Mouse (Mus musculus) midbrain, embryonic 13.5 days (tissue): ENCODE results near the gene Gm1123. TPM values are rescaled to one million over a fixed set of nuclear protein-coding genes. Genes with fewer than 3 reads are reported as not detected.

Source experiments
- ATAC-seq: fragments of 200-750 bp; cut with Nextera tagmentation; 2 replicates; pipeline ENCODE4 v1.8.0; 2017; ENCODE audit warnings: mild to moderate bottlenecking, moderate TSS enrichment, moderate library complexity
- H3K27ac ChIP-seq: fragments of 300-500 bp; sonication (generic); 2 replicates; pipeline ENCODE4 v1.5.1; 2015; ENCODE audit warnings: inconsistent platforms, mild to moderate bottlenecking, moderate library complexity
- H3K27me3 ChIP-seq: fragments of 300-500 bp; sonication (generic); 2 replicates; pipeline ENCODE4 v1.6.1; 2015; ENCODE audit warnings: mild to moderate bottlenecking, inconsistent platforms
- H3K36me3 ChIP-seq: fragments of 300-500 bp; sonication (generic); 2 replicates; pipeline ENCODE4 v1.6.1; 2015; ENCODE audit warnings: mild to moderate bottlenecking, inconsistent platforms
- H3K4me1 ChIP-seq: fragments of 300-500 bp; sonication (generic); replicated peaks from 2 replicates; pipeline ENCODE4 v1.6.1; 2015; ENCODE audit warnings: inconsistent platforms
- H3K4me2 ChIP-seq: fragments of 300-500 bp; sonication (generic); replicated peaks from 2 replicates; pipeline ENCODE4 v1.6.1; 2015; ENCODE audit warnings: moderate library complexity, mild to moderate bottlenecking, inconsistent platforms
- H3K4me3 ChIP-seq: fragments of 300-500 bp; sonication (generic); replicated peaks from 2 replicates; pipeline ENCODE4 v1.5.1; 2015; ENCODE audit warnings: mild to moderate bottlenecking, inconsistent platforms
- H3K9ac ChIP-seq: fragments of 300-500 bp; sonication (generic); replicated peaks from 2 replicates; pipeline ENCODE4 v1.6.1; 2015; ENCODE audit warnings: mild to moderate bottlenecking, inconsistent platforms
- H3K9me3 ChIP-seq: fragments of 300-500 bp; sonication (generic); 2 replicates; pipeline ENCODE4 v1.6.1; 2016; ENCODE audit warnings: mild to moderate bottlenecking, inconsistent platforms
- WGBS: fragments of 180-500 bp; shearing (Covaris S2); methylation state at CpG from one replicate; pipeline ENCODE4 v1.1.7; 2015; 5-methylcytosine and 5-hydroxymethylcytosine counted together
- polyA plus RNA-seq: library from polyadenylated mRNA; unstranded; fragments of >200 nt; fragmentation: Nextera tagmentation; extraction: Ambion mirVana; gene quantifications from 2 replicates; pipeline ENCODE4 v1.2.1, GENCODE M21; 2015

The Gm1123 gene
- polyA plus RNA-seq, 1 experiment from 2014 or later: 0.09 TPM

DNA sequence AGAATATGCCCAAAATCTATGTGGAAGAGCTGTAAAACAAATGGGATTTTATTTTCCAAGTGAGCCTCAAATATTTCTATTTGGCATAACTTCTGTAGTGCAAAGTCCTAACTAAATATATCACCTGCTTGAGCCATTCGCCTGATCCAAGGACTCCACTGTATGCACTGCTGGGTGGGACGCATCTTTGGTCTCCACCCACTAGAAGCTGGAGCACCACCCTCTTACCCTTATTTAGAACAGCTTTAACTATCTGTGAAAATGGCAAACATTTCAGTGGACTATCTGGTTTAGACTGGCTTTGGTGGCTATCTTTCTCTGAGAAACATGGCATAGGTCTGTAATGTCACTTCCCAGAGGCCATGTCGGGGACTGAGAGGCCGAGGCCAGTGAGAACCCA, 7.1 kb upstream of the Gm1123 start:
- Histone ChIP-seq H3K9me3 (no peaks in the 10 kb centered on the region), H3K27me3 (no peaks in the 10 kb centered on the region), H3K4me1 (0 out of 2 replicates have a peak, but pooled peaks cover 9% of the 10 kb centered on the region), H3K4me3 (no peak overlapping the region), H3K36me3 (peaks cover 44% of the 10 kb centered on the region), H3K9ac (no peak overlapping the region), H3K4me2 (no peak overlapping the region), H3K27ac (no peak overlapping the region)
- ATAC-seq: no peak
- WGBS: 97% methylated on average over 4 of the region's 4 CpGs

DNA sequence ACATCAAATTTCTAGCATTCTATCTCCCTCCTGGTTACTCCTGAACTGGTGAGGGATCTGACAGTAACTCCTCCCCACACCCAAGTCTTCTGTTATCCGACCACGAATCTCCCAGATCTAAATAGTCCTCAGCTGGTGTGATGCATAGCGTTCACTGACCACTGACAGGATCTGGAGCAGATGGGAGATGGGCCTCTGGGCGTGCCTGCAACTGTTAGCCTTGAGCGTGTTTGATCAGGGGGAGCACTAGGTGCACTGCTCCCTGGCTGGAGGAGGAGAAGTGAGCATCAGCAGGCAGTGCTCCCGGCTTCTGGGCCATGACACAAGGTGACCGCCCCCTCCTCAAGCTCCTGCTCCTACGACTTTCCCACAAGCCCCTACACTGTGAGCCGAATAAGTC, 6.5 kb upstream of the Gm1123 start:
- Histone ChIP-seq H3K4me1 (0 out of 2 replicates have a peak, but pooled peaks cover 9% of the 10 kb centered on the region), H3K4me2 (no peak overlapping the region), H3K27ac (no peak overlapping the region), H3K36me3 (peaks cover 44% of the 10 kb centered on the region), H3K9me3 (no peaks in the 10 kb centered on the region), H3K9ac (no peak overlapping the region), H3K27me3 (no peaks in the 10 kb centered on the region), H3K4me3 (no peak overlapping the region)
- WGBS: 78% methylated on average over 9 of the region's 9 CpGs
- no peak for ATAC-seq

DNA sequence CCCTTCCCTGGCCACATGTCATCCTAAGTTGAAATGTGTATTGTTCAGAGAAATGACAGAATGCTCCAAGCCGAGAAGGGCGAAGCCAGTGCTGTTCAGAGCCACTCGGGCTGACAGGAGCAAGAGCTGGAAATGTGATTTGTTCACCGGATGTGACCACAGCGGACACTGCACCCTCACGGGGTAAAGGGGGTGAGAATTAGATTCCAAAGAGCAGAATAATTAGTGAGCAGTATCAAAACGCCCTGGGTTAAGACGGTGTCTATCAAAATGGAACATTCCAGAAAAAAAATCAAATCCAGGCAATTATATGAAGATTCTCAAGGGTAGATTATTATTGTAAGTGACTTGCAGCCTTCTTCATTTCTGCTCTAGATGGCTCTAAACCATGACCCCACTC, 1.4 kb downstream of the Gm1123 start:
- Histone ChIP-seq H3K36me3 (peaks cover 8% of the 10 kb centered on the region), H3K4me2 (no peak overlapping the region), H3K9ac (no peak overlapping the region), H3K27ac (no peak overlapping the region), H3K27me3 (no peaks in the 10 kb centered on the region), H3K4me1 (no peaks in the 10 kb centered on the region), H3K9me3 (no peaks in the 10 kb centered on the region), H3K4me3 (no peak overlapping the region)
- 77% methylated on average over 8 of the region's 8 CpGs for WGBS
- no peak for ATAC-seq

DNA sequence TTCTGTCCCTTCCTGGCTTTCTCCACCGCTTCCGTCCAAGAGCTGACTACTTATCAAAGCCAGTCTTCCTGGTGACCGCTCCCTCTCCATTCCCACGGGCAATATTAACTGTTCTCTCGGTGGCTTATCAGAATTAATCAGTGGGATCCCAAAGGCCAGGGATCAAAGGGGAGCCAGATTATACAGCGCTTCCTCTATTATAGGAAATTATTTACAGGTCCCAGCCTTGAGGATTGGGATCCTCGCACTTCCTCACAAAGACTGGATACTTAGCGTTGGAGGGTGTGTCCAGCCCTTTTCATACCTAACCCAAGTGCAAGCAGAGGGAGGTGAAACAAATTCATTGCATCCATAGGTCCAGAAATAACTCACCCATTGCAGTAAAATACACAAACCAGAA, 3.5 kb downstream of the Gm1123 start:
- Histone ChIP-seq H3K36me3 (peaks cover 4% of the 10 kb centered on the region; the same call in 1 of the 2 replicates), H3K27me3 (no peaks in the 10 kb centered on the region), H3K4me1 (no peaks in the 10 kb centered on the region), H3K4me3 (no peak overlapping the region), H3K9me3 (no peaks in the 10 kb centered on the region), H3K4me2 (no peak overlapping the region), H3K9ac (no peak overlapping the region), H3K27ac (no peak overlapping the region)
- 74% methylated on average over 8 of the region's 8 CpGs for WGBS
- no peak for ATAC-seq

DNA sequence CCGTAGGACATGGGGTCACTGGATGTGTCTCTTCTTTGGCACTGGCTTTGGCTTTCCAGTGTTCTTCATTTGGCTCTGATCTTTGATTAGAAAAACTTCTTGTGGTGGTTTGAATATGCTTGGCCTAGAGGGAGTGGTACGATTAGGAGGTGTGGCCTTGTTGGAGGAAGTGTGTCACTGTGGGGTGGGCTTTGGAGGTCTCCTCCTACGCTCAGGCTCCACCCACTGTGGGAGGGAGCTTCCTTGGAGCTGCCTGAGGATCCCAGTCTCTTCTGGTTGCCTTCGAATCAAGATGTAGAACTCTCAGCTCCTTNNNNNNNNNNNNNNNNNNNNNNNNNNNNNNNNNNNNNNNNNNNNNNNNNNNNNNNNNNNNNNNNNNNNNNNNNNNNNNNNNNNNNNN, 13.8 kb downstream of the Gm1123 start:
- H3K4me2 ChIP-seq: no peak overlapping the region
- no peak for ATAC-seq
- WGBS: 91% methylated on average over 4 of the region's 4 CpGs

DNA sequence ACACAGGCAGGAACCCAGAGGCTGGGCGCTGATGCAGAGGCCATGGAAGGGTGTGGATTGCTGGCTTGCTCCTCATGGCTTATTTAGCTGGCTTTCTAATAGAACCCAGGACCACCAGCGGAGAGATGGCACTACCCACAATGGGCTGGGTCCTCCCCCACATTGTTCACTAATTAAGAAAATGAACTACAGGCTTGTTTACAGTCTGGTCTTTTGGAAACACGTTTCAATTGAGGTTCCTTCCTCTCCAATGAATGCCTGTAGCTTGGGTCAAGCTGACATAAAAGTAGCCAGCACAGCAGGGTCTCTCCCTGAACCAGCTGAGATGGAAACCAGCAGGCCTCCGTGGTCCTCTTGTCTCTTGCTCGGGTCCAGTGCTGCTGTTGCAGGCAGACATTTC, 14.3 kb downstream of the Gm1123 start:
- Histone ChIP-seq H3K4me2 (no peak overlapping the region), H3K36me3 (no peaks in the 10 kb centered on the region), H3K4me3 (no peak overlapping the region), H3K9me3 (no peaks in the 10 kb centered on the region), H3K27ac (no peak overlapping the region), H3K4me1 (no peaks in the 10 kb centered on the region), H3K27me3 (no peaks in the 10 kb centered on the region), H3K9ac (no peak overlapping the region)
- WGBS: 28% methylated on average over 5 of the region's 5 CpGs
- ATAC-seq: no peak

More for the DNA sequence above, 13.8 kb downstream of the Gm1123 start:
- H3K27me3 ChIP-seq: no peaks in the 10 kb centered on the region
- H3K27ac ChIP-seq: no peak overlapping the region
- no peaks in the 10 kb centered on the region for H3K36me3 ChIP-seq
- H3K4me3 ChIP-seq: no peak overlapping the region
- H3K9me3 ChIP-seq: no peaks in the 10 kb centered on the region
- no peak overlapping the region for H3K9ac ChIP-seq
- H3K4me1 ChIP-seq: no peaks in the 10 kb centered on the region

DNA sequence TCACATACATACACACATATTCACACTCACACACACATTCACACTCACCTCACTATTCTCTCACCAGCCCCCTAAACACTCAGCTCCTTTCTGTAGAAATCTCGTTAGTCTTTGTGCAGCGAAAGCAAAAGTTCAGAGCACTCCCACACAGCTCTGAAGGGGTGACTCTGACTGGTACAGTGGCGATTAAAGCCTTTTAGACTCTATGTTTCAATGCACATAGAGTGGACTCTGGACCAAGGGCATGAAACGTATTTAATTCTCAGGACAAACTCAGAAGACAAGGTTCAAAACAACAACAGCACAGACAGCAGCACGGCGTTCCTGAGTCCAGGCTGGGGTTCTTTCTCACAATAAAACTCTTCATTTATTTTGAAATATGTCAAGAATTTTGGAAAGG, 17.8 kb downstream of the Gm1123 start:
- Histone ChIP-seq H3K36me3 (peaks cover 3% of the 10 kb centered on the region; the same call in 1 of the 2 replicates), H3K4me2 (no peak overlapping the region), H3K4me3 (no peak overlapping the region), H3K27me3 (no peaks in the 10 kb centered on the region), H3K4me1 (no peaks in the 10 kb centered on the region), H3K9ac (no peak overlapping the region), H3K27ac (no peak overlapping the region), H3K9me3 (no peaks in the 10 kb centered on the region)
- 86% methylated on average over 6 of the region's 6 CpGs for WGBS
- no peak for ATAC-seq

DNA sequence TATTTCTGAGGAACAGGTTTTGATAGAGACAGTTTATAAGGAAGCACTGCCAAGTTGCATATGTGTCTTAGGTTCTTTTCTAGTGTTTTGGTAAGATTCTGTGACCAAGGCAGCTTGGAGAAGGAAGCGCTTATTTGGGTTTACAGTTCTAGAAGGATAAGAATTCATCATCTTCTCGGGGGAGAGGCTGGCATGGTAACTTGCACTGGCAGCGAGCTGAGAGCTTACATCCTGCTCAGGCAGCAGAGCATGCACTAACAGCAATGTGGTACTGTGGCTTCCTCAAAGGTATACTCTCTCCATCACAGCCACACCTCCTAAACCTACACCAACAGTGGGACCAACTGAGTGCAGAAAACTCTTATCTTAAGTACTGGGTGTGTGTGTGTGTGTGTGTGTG, 18.8 kb downstream of the Gm1123 start:
- Histone ChIP-seq H3K4me1 (no peaks in the 10 kb centered on the region), H3K27ac (no peak overlapping the region), H3K27me3 (no peaks in the 10 kb centered on the region), H3K9me3 (no peaks in the 10 kb centered on the region), H3K36me3 (peaks cover 3% of the 10 kb centered on the region; the same call in 1 of the 2 replicates), H3K4me3 (no peak overlapping the region), H3K9ac (no peak overlapping the region), H3K4me2 (no peak overlapping the region)
- ATAC-seq: no peak
- WGBS: 80% methylated on average over 3 of the region's 3 CpGs

DNA sequence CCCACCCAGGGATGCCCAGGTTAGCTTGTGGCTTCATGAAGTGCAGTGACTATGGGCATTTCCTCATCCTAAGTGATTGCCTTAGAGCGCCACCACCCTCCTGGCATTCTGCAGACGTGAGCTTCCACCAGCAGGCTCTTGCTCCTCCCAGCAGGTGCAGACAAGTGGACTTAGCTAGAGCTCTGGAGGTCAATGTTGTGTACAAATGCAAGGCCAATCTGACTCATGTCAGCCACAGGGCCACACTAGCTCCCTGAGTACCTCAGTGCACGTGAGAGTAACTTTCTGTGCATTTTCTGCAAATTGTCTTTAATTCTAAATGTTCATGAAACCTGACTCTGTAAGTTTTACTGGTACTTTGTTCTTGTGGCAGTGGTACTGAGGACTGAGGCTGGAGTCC, 19.2 kb downstream of the Gm1123 start:
- no peak overlapping the region for H3K27ac ChIP-seq
- H3K9ac ChIP-seq: no peak overlapping the region
- 80% methylated on average over 3 of the region's 3 CpGs for WGBS
- no peaks in the 10 kb centered on the region for H3K9me3 ChIP-seq
- no peaks in the 10 kb centered on the region for H3K27me3 ChIP-seq
- no peak overlapping the region for H3K4me3 ChIP-seq
- H3K4me1 ChIP-seq: no peaks in the 10 kb centered on the region
- peaks cover 3% of the 10 kb centered on the region; the same call in 1 of the 2 replicates for H3K36me3 ChIP-seq
- no peak for ATAC-seq
- no peak overlapping the region for H3K4me2 ChIP-seq

DNA sequence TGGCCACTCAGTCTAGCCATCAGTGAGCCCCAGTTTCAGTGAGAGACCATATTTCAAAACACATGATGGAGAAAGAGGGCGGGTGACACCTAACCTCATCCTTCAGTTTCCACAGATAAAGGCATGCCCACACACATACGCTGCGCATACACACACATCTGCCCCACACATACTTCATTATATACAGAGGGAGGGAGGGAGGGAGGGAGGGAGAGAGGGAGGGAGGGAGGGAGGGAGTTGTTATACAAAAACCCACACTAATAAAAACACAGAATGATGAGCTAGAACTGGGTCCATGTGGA, 25.7 kb downstream of the Gm1123 start:
- H3K36me3 ChIP-seq: peaks cover 17% of the 10 kb centered on the region
- H3K4me3 ChIP-seq: no peak overlapping the region
- H3K27me3 ChIP-seq: no peaks in the 10 kb centered on the region
- H3K9me3 ChIP-seq: no peaks in the 10 kb centered on the region
- 100% methylated on average over 3 of the region's 3 CpGs for WGBS
- H3K9ac ChIP-seq: no peak overlapping the region
- no peak overlapping the region for H3K27ac ChIP-seq
- no peak overlapping the region for H3K4me2 ChIP-seq
- ATAC-seq: no peak
- H3K4me1 ChIP-seq: no peaks in the 10 kb centered on the region

DNA sequence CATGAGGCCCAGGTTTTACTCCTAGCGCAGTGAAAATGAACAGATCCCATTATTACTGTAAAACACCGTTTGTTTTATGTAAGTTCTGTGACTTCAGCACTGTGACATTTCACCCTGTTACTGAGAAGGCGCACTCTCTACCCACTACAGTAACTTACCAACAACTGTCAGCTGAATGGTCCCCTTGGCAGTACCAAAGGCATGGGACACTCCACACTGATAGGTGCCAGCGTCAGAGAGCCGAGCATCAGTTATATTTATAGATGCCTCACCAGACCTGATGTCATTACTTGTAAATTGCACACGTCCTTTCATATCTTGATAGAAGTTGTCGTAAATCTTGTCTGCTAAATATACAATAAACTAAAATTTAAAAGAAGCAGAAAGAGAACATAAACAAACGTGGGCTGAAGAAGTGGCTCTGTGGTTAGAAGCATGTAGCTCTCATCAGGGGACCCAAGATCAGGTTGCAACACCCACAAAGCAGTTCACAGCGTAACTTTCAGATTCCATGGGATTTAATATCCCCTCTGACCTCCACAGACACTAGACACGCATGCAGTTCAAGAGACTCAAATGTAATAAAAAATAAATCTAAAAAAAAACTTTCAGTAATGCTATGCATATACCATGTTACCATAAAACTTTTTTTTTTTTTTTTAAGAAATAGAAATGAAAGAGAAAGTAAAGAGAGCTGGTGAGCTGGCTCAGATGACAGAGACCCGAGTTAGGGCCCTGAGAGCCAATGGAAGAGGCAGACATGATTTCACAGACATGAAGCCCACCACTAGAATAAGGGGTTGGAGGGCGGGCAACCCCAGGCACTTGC, 26.2 kb downstream of the Gm1123 start:
- no peaks in the 10 kb centered on the region for H3K9me3 ChIP-seq
- H3K27ac ChIP-seq: no peak overlapping the region
- ATAC-seq: no peak
- no peak overlapping the region for H3K4me2 ChIP-seq
- no peak overlapping the region for H3K9ac ChIP-seq
- H3K27me3 ChIP-seq: no peaks in the 10 kb centered on the region
- WGBS: 88% methylated on average over 12 of the region's 12 CpGs
- H3K4me1 ChIP-seq: no peaks in the 10 kb centered on the region
- no peak overlapping the region for H3K4me3 ChIP-seq
- peaks cover 16% of the 10 kb centered on the region for H3K36me3 ChIP-seq

DNA sequence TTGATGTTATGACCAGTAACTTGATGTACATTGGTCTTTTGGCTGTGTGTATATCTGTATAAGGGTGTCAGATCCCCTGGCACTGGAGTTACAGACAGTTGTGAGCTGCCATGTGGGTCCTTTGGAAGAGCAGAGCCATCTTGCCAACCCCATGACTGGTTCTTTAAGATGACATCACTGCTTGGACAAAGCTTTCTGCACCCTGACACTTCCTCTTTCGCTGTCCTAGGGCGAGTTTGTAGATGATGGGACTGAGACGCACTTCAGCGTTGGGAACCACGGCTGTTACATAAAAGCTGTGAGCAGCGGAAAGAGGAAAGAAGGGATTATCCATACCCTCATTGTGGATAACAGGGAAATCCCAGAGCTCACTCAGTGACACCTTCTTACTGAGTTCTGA, 34.2 kb downstream of the Gm1123 start:
- H3K9me3 ChIP-seq: no peaks in the 10 kb centered on the region
- H3K27ac ChIP-seq: no peak overlapping the region
- no peak overlapping the region for H3K9ac ChIP-seq
- H3K4me1 ChIP-seq: no peaks in the 10 kb centered on the region
- H3K4me3 ChIP-seq: no peak overlapping the region
- ATAC-seq: no peak
- H3K4me2 ChIP-seq: no peak overlapping the region
- no peaks in the 10 kb centered on the region for H3K27me3 ChIP-seq
- peaks cover 68% of the 10 kb centered on the region for H3K36me3 ChIP-seq
- WGBS: 89% methylated on average over 6 of the region's 6 CpGs

DNA sequence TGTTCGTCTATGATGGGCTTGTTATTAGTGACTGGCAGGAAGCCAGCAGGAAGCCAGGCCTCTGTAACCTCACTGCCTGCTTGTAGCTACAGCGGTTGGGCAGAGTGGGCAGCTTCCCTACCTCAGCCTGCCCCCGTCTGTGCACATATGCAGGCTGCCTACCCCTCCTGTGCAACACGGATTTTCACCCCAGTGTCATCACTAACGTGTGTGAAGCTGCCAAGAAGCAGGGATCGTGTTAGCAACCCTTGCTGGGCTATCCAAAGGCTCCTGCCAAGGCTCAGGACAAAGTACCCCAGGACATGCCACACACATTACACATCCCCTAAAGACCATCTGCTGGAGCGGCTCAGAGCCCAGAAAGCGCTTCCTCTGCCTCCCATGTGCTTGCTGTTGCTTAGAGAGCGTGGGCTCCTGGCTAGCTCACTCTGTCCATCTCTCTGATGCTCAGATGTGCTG, 35.6 kb downstream of the Gm1123 start:
- H3K9ac ChIP-seq: no peak overlapping the region
- H3K9me3 ChIP-seq: no peaks in the 10 kb centered on the region
- 87% methylated on average over 9 of the region's 9 CpGs for WGBS
- H3K27me3 ChIP-seq: no peaks in the 10 kb centered on the region
- no peak for ATAC-seq
- no peak overlapping the region for H3K4me3 ChIP-seq
- peaks cover 61% of the 10 kb centered on the region for H3K36me3 ChIP-seq
- H3K27ac ChIP-seq: no peak overlapping the region
- H3K4me1 ChIP-seq: no peaks in the 10 kb centered on the region
- no peak overlapping the region for H3K4me2 ChIP-seq
